Mouse (Mus musculus): ENCODE measurements around the gene Efna1. TPM values are rescaled to one million over a fixed set of nuclear protein-coding genes. Genes with fewer than 3 reads are reported as not detected.

The Efna1 gene
- polyA plus RNA-seq, 1 experiment = 36.7 TPM

DNA sequence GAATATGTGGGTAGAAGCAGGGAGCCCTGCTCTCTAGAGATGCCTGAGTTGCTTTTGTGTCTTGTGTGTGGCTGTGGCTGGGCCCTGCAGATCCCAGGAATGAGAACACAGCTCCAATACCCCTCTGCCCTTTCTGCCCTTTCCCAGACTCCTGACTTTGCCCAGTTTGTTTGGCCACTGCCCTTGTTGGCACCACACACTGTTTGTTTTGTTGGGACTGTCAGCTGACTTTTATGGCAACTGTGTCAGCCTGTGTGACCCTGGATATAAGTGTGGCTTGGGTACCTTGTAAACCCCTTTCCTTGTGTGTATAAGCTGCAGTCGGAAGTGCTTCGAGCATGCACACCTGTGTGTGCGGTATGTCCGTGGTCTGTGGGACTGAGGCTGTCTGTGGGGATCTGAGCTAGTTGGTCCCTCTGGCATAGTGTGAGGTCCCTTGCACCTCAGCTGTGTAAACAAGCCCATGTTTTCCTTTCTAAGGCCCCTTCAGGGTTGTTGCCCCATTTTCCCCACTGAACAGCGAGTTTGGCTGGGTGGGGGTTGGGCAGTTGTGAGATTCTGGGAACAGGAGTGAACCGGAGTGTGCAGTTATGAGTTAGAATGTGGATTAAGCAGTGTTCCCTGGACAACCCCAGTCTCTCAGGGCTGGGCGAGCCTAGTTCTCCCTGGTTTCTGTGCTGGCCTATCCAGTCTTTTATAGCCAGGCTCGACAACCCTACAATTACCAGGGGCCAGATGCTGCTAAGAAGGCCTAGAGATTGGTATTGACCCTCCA is 24.8 kb upstream of the Efna1 start:
- DNase-seq (ENCODE audit: low read depth) = no peak

DNA sequence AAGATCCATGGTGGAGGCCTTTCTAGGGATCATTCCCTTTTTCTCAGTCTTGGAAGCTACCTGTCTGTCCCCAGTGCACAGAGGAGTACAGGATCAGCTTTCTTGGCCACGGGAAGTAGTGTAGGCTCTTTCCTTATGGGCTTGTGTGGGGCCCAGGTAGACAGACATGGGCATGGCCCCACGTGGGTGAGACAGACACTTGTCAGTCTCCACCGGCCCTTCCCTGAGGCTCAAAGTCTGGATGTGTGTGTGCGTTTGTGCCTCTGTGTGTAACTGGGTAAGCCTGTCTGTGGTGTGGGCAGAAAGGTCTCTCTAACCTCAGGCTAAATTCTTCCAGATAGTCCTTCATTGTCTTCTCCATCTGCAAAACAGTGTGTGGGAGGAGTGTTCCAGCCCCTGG is 24.2 kb upstream of the Efna1 start:
- DNase-seq (ENCODE audit: low read depth) = no peak

DNA sequence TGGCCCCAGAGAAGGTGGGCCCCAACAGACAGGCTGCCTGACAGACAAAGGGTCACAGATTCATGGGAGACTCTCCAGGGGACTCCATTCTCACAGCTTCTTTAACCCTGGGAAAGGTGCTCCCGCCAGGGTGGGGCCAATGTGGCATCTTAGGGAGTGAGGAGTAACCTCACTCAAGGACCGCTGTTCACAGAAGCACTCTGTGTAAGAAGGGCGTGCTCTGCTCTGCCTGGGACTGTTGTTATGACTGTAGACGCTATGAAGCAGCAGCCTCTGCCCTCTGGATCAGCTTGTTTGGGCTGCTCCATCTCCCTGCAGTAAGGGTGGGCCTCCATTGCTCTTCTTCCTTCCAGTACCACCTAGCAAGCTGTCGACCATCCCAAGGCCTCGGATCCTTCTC is 23.5 kb upstream of the Efna1 start:
- no peak for DNase-seq (ENCODE audit: low read depth)

DNA sequence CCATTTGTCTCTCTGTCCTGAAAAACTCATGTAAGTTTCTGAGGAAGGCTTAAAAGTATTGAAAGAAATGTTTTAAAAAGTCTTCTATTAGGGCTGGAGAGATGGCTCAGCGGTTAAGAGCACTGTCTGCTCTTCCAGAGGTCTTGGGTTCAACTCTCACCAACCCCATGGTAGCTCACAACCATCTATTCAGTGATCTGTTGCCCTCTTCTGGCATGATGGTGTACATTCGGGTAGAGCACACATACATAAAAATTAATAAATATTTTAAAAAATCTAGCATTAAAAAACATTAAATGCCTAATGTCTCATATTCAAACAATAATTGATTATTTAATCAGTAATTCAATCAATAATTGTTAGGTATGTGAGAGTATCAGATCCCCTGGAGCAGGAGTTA is 19.6 kb upstream of the Efna1 start:
- no peak for DNase-seq (ENCODE audit: low read depth)

GRCm38 (mm10) chr3:89300071-89300470 is 19.1 kb upstream of the Efna1 start:
- DNase-seq (ENCODE audit: low read depth) = no peak

GRCm38 (mm10) chr3:89299499-89299898 is 18.6 kb upstream of the Efna1 start:
- DNase-seq (ENCODE audit: low read depth) = no peak

GRCm38 (mm10) chr3:89298908-89299307 is 18.0 kb upstream of the Efna1 start:
- no peak for DNase-seq (ENCODE audit: low read depth)

- DNase-seq (ENCODE audit: low read depth) = no peak
Observed at GRCm38 (mm10) chr3:89296761-89297396, 15.9 kb upstream of the Efna1 start.

DNA sequence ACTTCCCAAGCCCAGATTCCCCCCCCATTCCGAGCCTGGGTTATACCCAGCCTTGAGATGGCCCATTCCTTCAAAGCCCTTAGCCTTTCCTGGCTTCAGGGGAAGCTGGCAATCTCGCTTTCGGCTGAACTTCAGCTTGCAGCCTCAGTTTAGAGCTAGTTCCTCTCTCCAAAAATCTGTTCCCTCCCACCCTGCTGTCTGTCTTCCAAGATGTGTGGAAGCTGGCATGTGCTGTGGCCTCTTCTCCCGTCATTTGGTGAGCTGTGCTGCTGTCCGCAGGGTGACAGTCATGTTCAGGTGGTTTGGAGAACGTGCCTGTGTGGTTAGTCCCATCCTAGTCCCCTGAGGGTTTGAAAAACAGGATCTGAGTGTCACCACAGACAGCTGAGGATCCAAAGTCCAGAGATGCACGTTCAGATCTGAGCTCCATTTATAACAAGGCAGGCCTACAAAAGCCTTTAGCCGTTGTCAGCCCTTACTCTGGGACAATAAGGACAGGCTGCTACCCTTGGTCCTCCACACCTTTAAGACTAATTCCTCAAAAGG is 14.8 kb upstream of the Efna1 start:
- no peak for DNase-seq (ENCODE audit: low read depth)

- DNase-seq (ENCODE audit: low read depth) = no peak
Observed at GRCm38 (mm10) chr3:89294195-89294594, 13.3 kb upstream of the Efna1 start.

GRCm38 (mm10) chr3:89293247-89293918 is 12.4 kb upstream of the Efna1 start:
- DNase-seq (ENCODE audit: low read depth) = no peak

DNA sequence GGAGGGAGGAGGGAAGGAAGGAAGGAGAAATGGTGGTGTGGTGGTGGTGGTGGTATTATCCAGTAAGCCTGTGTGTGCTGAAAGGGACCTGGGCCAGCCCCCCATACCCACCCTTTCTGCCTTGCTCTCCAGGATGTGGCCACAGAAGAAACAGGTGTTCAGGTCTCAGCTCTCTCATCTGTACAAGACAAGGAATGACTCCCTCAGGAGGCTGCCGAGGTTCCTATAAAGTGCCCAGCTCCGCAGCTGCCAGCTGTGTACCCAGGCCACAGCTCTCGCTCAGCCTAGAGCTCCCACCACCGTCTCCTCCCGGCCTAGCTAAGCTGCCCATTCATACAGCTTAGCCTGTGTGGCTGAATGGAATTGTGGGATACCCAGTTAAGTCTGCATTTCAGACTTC is 11.4 kb upstream of the Efna1 start:
- DNase-seq (ENCODE audit: low read depth) = no peak

DNA sequence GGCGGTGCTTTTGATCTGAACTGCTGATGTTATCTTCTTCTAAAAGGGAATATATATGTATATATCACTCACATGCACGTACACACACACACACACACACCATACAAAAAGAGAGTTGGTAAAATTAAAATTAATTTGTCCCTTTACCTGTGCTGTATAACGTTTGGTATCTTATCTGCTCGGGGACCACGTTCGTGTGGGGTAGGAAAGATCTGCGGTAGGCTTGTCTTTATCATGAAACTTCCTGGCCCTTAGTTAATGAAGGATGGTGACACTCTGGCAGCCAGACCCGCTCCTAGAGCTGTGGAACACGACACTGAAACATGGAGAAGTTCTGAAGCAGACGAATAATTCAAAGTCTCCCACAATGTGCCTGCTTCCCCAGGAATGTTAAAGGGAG is 10.9 kb upstream of the Efna1 start:
- DNase-seq (ENCODE audit: low read depth) = no peak

DNA sequence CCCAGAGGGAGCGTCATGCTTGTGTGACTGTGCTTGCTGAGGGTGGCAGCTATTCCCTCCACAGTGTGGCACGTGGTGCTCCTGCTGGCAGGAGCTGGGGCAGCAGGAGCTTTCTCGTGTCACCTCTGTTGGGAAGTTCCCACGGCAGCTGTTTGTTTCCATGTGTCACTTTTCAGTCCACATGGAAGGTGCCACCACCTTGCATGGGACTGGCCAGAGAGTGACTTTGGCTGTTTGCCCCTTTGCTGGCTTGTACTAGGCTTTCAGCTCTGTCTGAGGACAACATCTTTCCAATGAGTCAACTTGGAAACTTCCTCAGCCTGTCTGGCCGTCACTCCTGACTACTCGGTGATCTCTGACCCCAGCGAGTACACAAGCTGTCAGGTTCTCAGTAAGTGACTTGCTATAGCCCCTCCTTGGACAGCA is 7.6 kb upstream of the Efna1 start:
- no peak for DNase-seq (ENCODE audit: low read depth)

- DNase-seq (ENCODE audit: low read depth) = no peak
Observed at GRCm38 (mm10) chr3:89287286-89287685, 6.3 kb upstream of the Efna1 start.

- DNase-seq (ENCODE audit: low read depth) = no peak
Observed at GRCm38 (mm10) chr3:89285526-89285925, 4.6 kb upstream of the Efna1 start.

- DNase-seq (ENCODE audit: low read depth) = no peak
Observed at GRCm38 (mm10) chr3:89284261-89284660, 3.3 kb upstream of the Efna1 start.

DNA sequence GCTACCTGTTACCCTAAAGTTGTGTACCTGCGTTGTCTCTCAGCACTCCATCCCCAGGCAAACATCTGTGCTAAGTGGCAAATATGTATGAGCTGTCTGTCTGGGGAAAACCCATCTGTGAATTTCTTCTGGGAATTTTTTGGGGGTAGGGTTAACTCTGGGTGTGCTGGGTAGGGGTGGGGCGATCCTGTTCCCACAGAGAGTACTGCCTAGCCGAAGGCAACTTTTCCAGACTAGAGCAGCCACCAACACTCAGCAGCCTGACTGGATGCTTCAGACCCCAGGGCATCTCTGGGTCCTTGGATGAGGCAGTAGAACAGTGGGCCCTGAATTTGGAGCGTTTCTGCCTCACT is 1.3 kb upstream of the Efna1 start:
- DNase-seq (ENCODE audit: low read depth) = no peak

GRCm38 (mm10) chr3:89281579-89282290 is 793 bp upstream of the Efna1 start:
- peak; percentile 47 for DNase-seq (ENCODE audit: low read depth)

GRCm38 (mm10) chr3:89280050-89280605 is 814 bp downstream of the Efna1 start:
- peak; percentile 23 for DNase-seq (ENCODE audit: low read depth)

- peak; percentile 40 for DNase-seq (ENCODE audit: low read depth)
Observed at GRCm38 (mm10) chr3:89279153-89279890, 1.6 kb downstream of the Efna1 start.
